Mouse (Mus musculus) liver, adult 2 months (tissue): ENCODE data around the gene Tdrd3. TPM values are rescaled to one million over a fixed set of nuclear protein-coding genes. Genes with fewer than 3 reads are reported as not detected.

Experiments
- DNase-seq: peaks from one replicate; pipeline ENCODE4 v3.0.0-alpha.2; 2011; ENCODE audit warnings: low read depth, low spot score; ENCODE audit errors: extremely low read depth
- H3K27ac ChIP-seq: fragments of 200-500 bp; replicated peaks from 2 replicates; pipeline ENCODE4 v1.5.1; 2012; ENCODE audit warnings: low read depth, mild to moderate bottlenecking, control low read depth, inconsistent platforms, low read length; ENCODE audit not compliant: insufficient read depth
- H3K27me3 ChIP-seq: fragments of 200-500 bp; 2 replicates; pipeline ENCODE4 v1.6.1; 2012; ENCODE audit warnings: mild to moderate bottlenecking, moderate library complexity, low read length, inconsistent platforms; ENCODE audit not compliant: control insufficient read depth, insufficient read depth
- H3K36me3 ChIP-seq: fragments of 200-500 bp; 2 replicates; pipeline ENCODE4 v1.6.1; 2012; ENCODE audit warnings: low read length, inconsistent platforms; ENCODE audit not compliant: control insufficient read depth, insufficient read depth
- H3K4me1 ChIP-seq: fragments of 200-500 bp; 2 replicates; pipeline ENCODE4 v1.6.1; 2011; ENCODE audit warnings: low read length; ENCODE audit not compliant: control insufficient read depth, insufficient read depth
- H3K4me3 ChIP-seq: fragments of 200-500 bp; 2 replicates; pipeline ENCODE4 v1.5.1; 2011; ENCODE audit warnings: low read depth, mild to moderate bottlenecking, control low read depth, low read length, moderate library complexity; ENCODE audit not compliant: insufficient read depth
- H3K79me2 ChIP-seq: fragments of 200-500 bp; 2 replicates; pipeline ENCODE4 v1.6.1; 2012; ENCODE audit warnings: inconsistent platforms, mild to moderate bottlenecking, low read length, moderate library complexity; ENCODE audit not compliant: control insufficient read depth, insufficient read depth
- H3K9ac ChIP-seq: fragments of 200-500 bp; 2 replicates; pipeline ENCODE4 v1.6.1; 2012; ENCODE audit warnings: low read depth, mild to moderate bottlenecking, control low read depth, inconsistent platforms, low read length
- CTCF ChIP-seq: fragments of 200-500 bp; IDR thresholded peaks from 2 replicates; pipeline ENCODE4 v1.5.1; 2011; ENCODE audit warnings: low read depth, low read length, control low read depth
- POLR2A ChIP-seq: fragments of 200-500 bp; IDR thresholded peaks from 2 replicates; pipeline ENCODE4 v1.6.1; 2011; ENCODE audit warnings: low read length, control low read depth; ENCODE audit not compliant: insufficient read depth; ENCODE audit errors: extremely low read depth
- WGBS: fragments of 180-500 bp; shearing (Covaris S2); methylation state at CpG from one replicate; pipeline ENCODE4 v1.1.7; 2018; 5-methylcytosine and 5-hydroxymethylcytosine counted together
- polyA plus RNA-seq: library from polyadenylated mRNA; depleted of rRNA; stranded (reverse); fragments of >200 nt; gene quantifications from 2 replicates; pipeline ENCODE4 v1.2.3, GENCODE M21; 2012
- total RNA-seq: library from RNA; depleted of rRNA; stranded (reverse); fragments of >200 nt; gene quantifications from 2 replicates; pipeline ENCODE4 v1.2.3, GENCODE M21; 2014

Tdrd3 gene
- total and polyA plus RNA-seq, 2 experiments, result 1.1 to 9.7 TPM

DNA sequence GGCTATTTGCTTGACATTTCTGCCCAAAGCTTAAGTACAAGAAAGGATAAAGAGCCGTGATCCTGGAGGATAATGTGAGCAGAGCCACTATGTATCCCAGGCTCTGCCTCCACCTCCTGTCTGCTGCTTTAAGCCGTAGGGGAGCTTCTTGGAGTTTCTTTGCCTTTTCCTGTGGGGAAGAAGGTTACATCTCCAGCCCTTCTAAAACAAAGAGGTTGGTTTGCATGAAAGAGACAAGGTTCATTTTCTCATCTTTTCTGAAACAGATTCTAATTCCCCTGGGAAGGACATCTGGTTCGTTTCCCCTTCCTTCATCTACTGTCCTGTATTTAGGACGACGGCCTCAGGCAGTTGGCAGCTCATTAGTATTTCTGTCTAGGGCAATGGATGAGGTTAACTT, 19.8 kb upstream of the Tdrd3 start:
- Histone ChIP-seq H3K4me1 (no peaks in the 10 kb centered on the region), H3K27ac (no peak overlapping the region), H3K79me2 (no peaks in the 10 kb centered on the region), H3K4me3 (no peak overlapping the region), H3K27me3 (no peaks in the 10 kb centered on the region), H3K36me3 (no peaks in the 10 kb centered on the region), H3K9ac (no peak overlapping the region)
- 76% methylated on average over 5 of the region's 5 CpGs for WGBS
- no peak for DNase-seq
- TF ChIP-seq CTCF (no peak), POLR2A (no peak)

DNA sequence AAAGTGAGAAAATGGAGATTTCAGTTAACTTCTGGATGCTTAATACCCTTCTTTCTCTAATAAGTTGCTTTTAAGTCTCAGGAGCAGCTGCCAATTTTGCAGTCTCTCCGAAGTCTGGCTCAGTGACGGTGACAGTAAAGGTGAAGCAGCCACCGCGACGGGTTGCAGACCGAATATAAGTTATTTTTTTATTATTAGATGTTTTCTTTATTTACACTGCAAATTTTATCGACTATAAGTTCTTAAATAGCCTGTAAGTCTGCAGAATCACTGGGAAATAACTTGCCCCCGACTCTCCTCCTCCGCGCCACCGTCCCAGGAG, 992 bp upstream of the Tdrd3 start:
- WGBS, result under 1% methylated on average over 11 of the region's 11 CpGs
- peak overlapping the region; percentile 18; the same call in 1 of the 2 replicates for H3K27ac ChIP-seq
- DNase-seq, result no peak

DNA sequence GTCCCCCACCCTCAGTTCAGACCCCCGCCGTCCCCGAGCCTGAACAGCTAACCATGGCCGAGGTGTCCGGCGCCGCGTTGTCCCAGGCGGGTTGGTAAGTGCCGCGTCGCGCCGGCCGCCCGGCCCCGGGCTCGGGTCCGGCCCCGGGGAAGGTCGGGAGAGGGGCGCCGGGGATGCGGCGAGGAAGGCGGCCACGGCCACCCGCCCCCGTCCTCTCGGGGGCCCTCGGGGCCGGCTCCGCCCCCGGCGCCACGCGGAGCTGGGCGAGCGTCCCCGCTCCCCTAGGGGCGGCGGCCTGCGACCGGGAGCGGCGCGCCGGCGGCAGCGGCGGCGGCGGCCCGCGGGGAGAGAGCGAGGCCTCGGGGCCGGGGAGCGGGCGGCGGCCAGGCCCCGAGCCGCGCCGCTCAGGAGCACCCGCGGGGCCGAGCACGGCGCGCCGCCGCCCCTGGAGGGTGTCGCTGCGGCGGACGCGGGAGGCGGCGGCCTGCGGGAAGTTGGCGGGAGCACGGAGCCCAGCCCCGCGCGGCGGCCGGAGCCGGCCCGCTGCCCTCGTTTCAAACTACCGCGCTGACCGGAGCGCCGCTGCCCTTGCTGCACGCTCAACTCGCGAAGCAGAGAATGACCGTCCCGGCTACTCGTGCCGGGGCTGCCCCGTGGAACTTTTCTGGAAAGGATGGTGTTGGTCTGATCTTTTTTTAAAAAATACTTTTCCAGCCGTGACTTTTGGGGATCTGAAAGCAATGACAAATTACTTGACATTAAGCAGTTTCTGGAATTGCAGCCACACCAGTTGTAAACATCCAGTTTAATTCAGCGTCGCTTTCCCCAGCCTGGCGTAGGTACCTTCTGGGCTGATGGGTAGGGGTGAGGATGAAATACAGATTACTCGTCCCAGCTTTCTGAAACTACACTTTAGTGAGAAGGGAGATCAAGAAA, 584 bp downstream of the Tdrd3 start:
- Histone ChIP-seq H3K9ac (peak overlapping the region; percentile 89), H3K27ac (peak overlapping the region; percentile 91), H3K36me3 (no peaks in the 10 kb centered on the region), H3K4me3 (peak overlapping the region; percentile 78), H3K79me2 (peaks cover 8% of the 10 kb centered on the region; the same call in 1 of the 2 replicates), H3K4me1 (peaks cover 4% of the 10 kb centered on the region; the same call in 1 of the 2 replicates), H3K27me3 (no peaks in the 10 kb centered on the region)
- 4% methylated on average over 100 of the region's 109 CpGs for WGBS
- DNase-seq, result no peak
- TF ChIP-seq POLR2A, result no peak

More for the DNA sequence above, 992 bp upstream of the Tdrd3 start:
- Histone ChIP-seq H3K36me3 (no peaks in the 10 kb centered on the region), H3K9ac (no peak overlapping the region), H3K4me3 (peak overlapping the region; percentile 36), H3K79me2 (peaks cover 3% of the 10 kb centered on the region; the same call in 1 of the 2 replicates), H3K4me1 (peaks cover 4% of the 10 kb centered on the region; the same call in 1 of the 2 replicates), H3K27me3 (no peaks in the 10 kb centered on the region)
- TF ChIP-seq CTCF (no peak), POLR2A (peak; percentile 80)

DNA sequence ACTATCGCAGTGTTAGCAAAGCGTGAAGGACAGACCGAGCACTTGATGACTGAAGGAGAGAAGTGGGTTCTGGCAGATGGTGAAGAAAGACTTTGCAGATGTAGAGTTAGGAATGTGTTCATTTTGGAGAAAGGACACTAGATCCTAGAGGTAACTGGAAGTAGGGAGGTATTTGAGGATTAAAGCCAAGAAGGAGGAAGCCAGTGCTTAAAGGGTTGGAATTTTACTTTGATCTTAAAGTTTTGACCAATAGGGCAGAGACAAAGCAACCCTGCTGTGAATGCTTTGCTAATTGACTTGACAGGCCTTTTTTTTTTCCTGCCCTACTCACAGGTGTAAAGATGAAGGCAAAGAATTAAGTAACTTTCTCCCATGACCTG, 1.2 kb downstream of the Tdrd3 start:
- Histone ChIP-seq H3K27ac (peak overlapping the region; percentile 64; the same call in 1 of the 2 replicates), H3K4me3 (peak overlapping the region; percentile 78), H3K36me3 (no peaks in the 10 kb centered on the region), H3K27me3 (no peaks in the 10 kb centered on the region), H3K9ac (peak overlapping the region; percentile 89), H3K79me2 (peaks cover 8% of the 10 kb centered on the region; the same call in 1 of the 2 replicates), H3K4me1 (peaks cover 4% of the 10 kb centered on the region; the same call in 1 of the 2 replicates)
- TF ChIP-seq CTCF (no peak), POLR2A (no peak)
- DNase-seq, result peak; percentile 35
- under 1% methylated on average over 3 of the region's 3 CpGs for whole genome bisulfite sequencing

DNA sequence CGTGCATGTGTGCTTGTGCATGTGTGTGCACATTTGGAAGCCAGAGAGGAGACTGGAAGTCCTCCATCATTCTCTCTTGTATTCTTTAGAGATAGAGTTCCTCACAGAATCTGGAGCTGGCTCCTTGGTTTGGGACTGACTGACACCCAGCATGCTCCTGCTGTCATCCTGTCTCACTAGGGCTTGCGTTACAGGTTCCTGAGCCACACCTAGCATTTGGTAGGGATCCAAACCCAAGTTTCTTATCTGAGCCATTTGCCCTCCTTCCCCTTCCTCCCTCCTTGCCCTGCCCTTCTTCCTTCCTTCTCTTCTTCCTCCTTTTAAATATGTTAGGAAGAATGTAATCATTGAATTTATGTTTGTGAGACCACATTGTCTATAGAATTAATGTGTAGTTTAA, 3.3 kb downstream of the Tdrd3 start:
- no peak overlapping the region for H3K9ac ChIP-seq
- H3K27ac ChIP-seq, result no peak overlapping the region
- H3K27me3 ChIP-seq, result no peaks in the 10 kb centered on the region

DNA sequence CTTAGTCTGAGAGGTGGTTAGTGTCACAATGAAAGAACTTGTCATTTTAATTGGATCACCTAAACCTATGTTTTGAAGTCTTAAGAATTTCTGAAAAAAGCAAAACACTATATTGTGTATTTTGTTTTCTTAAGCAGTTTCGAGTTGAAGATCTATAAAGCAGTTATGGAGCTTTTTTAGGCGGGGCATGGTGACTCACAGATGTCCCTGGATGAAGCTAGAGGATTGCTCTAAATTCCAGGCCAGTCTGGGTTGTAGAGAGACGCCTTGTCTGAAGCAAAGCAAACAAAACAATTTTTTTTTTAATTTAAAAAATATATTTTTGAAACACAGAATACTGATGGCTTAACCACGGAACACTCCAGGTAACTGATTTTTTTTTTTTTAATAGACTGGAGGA, 4.1 kb downstream of the Tdrd3 start:
- Histone ChIP-seq H3K4me1 (peaks cover 4% of the 10 kb centered on the region; the same call in 1 of the 2 replicates), H3K27me3 (no peaks in the 10 kb centered on the region), H3K27ac (no peak overlapping the region), H3K79me2 (peaks cover 10% of the 10 kb centered on the region; the same call in 1 of the 2 replicates), H3K9ac (no peak overlapping the region), H3K36me3 (no peaks in the 10 kb centered on the region), H3K4me3 (no peak overlapping the region)
- WGBS, result 84% methylated on average over 4 of the region's 4 CpGs
- TF ChIP-seq POLR2A (no peak), CTCF (no peak)
- DNase-seq, result no peak

More for the DNA sequence above, 3.3 kb downstream of the Tdrd3 start:
- whole genome bisulfite sequencing, result 78% methylated on average over 2 of the region's 2 CpGs
- H3K4me1 ChIP-seq, result peaks cover 4% of the 10 kb centered on the region; the same call in 1 of the 2 replicates
- H3K79me2 ChIP-seq, result peaks cover 8% of the 10 kb centered on the region; the same call in 1 of the 2 replicates
- DNase-seq, result no peak
- H3K4me3 ChIP-seq, result no peak overlapping the region
- no peaks in the 10 kb centered on the region for H3K36me3 ChIP-seq
- TF ChIP-seq CTCF (no peak), POLR2A (no peak)
